Mouse (Mus musculus) heart, postnatal 36 days (tissue): ENCODE measurements around the gene Aagab. TPM values are rescaled to one million over a fixed set of nuclear protein-coding genes. Genes with fewer than 3 reads are reported as not detected.

Experiments used
- DNase-seq, 2 experiments: peaks; one replicate each; pipeline ENCODE4 v3.0.0; 2021 to 2022
- intact Hi-C: fragments of 180-260 bp; cut with DNase I; formaldehyde crosslinking; loops from one replicate; pipeline ENCODE4 v1.15.1; 2025
- total RNA-seq, 2 experiments: library from RNA; stranded (reverse); gene quantifications; 2 replicates each; pipeline ENCODE4 v1.2.3; 2021

Aagab gene
- total RNA-seq, 2 experiments from 2014 or later, result 16.8 to 17.7 TPM

DNA sequence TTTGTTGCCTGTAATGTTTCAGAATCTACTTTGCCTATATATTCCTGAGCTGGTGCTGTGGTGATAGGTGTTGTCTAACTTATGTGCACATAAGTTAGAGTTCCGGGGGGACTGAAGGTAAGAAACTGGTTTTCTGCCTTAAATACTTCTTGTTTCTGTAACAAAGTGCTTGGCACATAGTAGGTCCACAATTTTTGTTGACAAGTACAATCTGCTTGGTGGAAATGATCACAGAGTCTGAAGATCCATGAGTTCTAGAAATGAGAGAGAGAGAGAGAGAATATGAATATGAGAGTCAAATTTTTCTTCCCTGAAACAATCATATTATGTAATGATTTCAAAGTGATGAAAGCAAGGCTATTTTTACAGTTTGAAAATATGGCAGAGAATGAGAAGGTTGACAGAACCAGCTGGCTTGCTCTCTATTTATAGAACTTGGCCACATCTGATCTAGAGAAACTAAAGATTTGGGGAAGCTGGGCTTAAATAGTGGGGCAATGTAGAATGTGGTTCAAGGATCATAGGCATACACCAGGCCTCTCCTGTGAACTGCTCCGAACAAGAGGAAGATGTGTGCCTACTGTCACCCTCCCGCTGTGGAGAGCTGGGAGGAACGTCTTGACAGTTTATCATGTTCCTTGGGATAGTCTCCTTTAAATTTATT, 39.7 kb downstream of the Aagab start:
- intact Hi-C loops, result no loop called here
- no peak for DNase-seq

DNA sequence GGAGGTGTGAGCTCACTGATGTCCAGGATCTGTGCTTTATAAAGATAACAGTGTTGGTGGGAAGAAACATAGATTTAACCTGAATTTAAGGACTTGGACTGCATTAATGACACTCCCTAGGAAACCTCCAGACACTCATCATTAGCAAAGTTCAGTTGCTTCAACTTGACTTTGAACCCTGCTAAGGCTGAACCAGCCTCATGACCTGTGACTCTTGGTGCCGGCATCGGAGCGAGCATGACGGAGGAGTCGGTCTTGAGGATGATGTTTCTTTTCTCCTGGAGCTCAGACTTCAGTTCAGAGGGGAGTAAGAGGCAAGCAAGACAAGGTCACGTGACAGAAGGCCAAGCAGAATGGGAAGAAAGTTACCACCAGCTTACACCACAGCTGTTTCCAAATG, 41.6 kb downstream of the Aagab start:
- intact Hi-C loops, result no loop called here
- no peak for DNase-seq

DNA sequence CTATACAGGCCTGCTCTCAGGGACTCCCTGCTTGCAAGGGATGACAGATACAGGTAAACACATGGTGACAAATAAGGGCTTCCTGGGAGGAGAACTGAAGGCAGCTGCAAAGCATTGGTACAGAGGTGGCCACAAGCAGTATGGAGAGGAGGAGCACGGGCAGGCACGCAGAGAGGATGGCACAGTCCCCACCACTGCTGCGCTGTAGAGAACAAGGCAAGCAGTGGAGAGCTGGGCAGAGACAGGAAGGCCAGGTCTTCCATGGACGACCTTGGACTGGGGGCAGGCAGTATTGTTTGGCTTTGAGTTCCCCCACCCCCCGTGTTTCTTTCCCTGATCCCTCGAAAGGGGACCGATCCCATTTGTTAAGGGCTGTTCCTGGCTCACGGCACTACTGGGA, 42.6 kb downstream of the Aagab start:
- intact Hi-C loops, result no loop called here
- no peak for DNase-seq

DNA sequence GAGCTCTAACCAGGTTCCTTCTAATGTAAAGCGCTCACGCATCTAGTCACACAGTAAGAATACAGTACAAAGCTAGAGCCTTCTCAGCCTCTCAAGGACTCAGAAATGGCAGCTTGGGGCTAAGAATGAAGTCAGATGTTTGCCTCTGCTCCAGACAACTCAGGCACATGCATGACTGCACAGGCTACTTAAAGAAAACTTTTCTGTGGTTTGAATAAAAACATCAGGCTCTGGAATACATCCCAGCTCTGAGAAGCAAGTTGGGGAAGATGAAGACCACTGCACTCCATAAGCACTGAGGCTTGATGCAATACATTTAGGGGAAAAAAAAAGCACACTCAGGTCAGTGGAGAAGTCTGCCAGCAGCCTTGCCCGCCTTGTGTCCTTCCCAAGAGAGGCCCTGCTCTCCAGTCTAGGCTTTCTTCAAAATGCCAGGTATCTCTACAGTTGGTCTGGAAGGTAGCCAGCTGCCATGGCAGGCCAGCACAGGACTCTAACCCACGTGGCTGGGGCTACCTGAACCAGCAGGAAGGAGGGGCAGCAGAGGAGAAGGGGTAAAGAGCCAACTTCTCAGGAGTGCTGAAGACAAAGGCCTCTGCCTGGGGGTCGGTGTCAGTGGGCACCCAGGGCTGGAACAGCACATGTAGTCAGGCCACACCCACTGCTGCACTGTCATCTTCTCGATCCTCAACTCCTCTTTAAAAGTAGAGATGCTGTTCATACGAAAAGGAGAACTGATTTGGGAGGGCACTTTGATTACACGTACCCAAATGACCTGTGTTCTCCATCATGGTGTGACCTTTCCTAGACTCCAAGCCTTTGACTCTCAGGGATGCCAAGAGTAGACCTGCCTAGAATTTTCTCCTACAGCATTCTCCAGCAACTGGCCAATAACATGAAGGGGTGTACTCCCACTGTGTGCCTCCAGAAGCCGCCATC, 45.4 kb downstream of the Aagab start:
- intact Hi-C loops, result no loop called here
- no peak for DNase-seq

DNA sequence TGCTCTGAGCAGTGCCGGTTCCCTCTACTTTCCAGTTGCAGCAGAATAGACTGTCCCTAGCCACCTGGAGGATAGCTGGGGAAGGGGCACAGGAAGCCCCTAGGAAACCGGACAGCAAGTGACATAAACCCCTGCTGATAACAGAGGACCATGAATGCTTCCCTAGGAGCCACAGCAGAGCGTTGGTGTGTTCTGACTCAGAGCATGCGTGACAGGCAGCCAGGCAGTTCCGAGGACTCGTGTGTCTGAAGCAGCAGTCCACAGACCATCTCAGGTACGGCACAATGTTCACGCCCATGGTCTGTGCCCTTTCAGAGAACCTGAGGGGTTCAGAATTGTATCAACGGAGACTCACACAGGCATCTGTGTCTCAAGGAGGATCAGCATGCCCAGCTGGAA, 46.1 kb downstream of the Aagab start:
- intact Hi-C loops, result no loop called here
- DNase-seq, result no peak

DNA sequence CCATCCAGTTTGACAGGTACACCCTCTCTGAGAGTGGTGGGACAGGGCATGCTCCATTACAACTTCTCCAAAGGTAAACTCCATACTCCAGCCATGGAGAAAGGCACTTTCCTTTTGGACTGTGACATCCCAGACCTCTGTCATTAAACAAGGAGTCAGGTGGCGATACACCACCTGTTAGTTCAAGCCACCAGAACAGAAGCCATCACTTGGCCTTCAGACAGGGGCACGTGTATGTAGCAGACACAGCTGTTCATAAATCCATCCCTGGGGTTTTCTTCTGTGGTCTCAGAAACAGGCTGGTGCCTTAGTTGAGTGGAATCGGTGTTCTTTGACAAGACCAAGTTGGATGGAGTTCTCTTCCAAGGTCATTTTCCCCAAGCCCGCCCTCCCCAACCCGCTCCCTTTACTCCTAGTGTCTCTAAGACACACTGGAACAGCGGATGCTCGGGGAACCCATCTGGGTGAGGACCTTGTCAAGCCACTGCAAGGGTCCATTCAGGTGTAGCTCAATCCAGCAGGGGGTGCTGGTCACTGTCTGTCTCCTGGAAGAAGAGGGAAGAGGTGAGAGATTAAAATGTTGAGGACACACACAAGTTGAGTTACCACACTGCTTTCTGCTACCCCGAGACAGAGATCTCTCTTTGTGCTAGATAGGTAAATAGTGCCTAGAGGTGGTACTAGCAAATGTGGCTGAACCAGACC, 47.5 kb downstream of the Aagab start:
- intact Hi-C loops, result loop anchor here (1.0 to 5.0 kb wide), 3 partner anchors 57 to 194 kb away; partner anchors contain the start of gene Smad3
- DNase-seq, result no peak

DNA sequence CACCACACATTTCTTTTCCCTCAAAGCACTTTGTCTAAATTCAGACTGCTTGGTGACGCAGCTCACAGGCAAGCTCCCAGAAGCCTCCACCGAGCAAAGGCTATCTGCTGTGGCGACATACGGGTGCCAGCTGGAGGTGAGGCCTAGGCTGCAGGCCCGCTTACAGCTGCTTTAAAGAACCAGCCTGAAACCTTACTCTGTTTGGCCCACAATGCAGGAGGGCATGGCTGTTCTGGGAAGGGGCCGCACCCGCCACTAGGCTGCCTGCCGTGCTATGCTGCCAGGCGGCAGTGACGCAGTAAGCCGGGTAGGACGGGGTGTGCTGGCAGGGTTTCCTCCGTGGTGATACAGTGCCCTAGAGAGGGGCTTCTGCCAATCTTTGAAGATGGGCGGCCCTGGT, 48.4 kb downstream of the Aagab start:
- peak; percentile 61 to 63 for DNase-seq
- intact Hi-C loops, result loop anchor here (1.0 to 5.0 kb wide), 3 partner anchors 56 to 193 kb away; partner anchors contain the start of gene Smad3

DNA sequence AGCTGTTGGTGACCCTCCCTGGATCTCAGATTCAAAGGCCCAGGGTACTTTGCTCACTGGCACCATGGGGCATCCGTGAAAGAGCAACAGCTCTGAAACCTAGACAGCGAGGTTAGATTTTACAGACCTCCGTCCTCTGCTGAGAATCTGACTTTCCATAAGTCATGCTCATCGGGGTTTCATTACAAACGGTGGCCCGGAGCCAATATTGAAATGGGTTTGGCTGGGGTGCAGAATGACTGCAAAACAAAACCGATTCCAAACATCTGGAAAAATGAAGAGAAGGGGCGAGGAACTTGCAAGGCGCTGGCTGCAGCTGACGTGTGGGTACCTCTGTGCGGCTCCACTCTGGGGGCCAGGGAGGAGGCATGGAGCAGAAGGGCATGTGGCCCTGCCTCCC, 49.1 kb downstream of the Aagab start:
- DNase-seq, result no peak
- intact Hi-C loops, result loop anchor here (2.0 to 5.0 kb wide), 2 partner anchors 56 to 105 kb away; partner anchors contain the start of gene Smad3

DNA sequence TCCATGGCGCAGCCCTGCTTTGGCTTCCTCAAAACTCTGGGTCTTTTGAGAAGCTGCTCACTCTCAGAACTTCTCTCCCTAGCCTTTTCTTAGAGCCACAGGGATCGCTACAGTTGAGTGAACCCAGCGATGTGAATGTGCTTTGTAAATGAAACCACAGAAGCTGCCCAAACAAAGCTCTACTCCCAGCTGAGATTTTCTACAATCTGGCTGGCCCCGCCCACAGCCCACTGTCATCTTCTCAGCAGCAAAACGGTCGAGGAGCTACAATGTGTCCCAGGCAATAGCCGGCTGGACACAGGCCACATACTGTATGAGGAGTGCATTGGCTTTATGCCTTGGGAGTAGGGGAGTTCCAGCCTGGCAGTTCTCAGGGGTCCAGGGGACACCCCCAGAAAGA, 51.2 kb downstream of the Aagab start:
- intact Hi-C loops, result loop anchor here (5.0 kb wide), 1 partner anchor 54 kb away; no protein-coding TSS in a partner anchor
- no peak for DNase-seq

DNA sequence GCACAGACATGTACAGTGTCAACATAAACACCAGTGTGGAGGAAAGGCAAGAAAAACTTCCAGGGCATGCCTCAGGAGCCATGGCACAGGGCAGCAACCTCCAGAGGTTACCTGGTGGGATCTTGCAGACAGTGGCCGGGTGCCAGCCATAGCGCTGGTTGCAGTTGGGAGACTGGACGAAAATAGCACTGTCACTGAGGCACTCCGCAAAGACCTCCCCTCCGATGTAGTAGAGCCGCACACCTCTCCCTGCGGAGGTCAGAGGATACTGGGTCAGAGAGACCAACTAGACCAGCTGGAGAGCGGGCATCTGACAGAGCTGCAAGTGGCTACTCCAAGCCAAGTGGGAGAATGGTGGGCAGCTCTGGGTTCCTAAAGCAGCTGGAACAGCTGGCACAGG, 52.1 kb downstream of the Aagab start:
- intact Hi-C loops, result loop anchor here (5.0 kb wide), 1 partner anchor 53 kb away; no protein-coding TSS in a partner anchor

DNA sequence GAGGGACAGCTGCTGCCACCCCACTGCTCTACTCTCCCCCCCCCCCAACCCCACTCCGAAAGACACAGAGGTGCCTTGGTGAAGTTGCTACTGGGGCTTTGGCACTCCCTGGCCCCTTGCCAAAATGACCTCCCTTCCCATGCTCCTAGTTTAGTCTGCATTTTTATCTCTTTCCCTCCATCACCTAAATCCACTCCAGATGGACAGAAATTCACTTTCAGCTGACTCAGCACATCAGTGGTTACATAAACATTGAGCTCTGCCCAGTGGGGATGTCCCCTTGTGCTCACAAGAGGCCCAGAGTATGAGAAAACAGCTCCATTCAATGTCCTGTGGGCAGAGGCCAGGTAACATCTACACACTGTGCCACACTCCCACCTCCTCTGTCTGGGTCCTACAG, 52.6 kb downstream of the Aagab start:
- DNase-seq, result no peak
- intact Hi-C loops, result no loop called here

More for the DNA sequence above, 52.1 kb downstream of the Aagab start:
- no peak for DNase-seq

DNA sequence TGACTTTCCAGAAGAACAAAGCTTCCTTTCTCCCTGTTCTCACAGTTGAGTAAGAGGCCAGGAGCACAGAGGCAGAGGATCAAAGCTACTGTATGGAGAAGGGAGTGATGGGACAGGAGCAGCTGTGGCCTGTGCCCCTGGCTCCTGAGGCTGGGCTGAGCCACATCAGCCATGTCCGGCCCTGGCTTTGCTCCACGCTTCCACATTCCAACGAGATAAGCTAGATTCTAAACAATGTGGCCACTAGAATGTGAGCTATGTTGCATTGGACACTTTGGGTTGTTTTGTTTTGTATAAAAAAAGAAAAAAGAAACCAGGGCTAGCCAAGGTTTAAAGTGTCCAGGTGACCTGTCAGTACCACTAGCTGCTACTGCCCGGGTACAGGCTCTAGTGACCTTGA, 54.7 kb downstream of the Aagab start:
- no peak for DNase-seq
- intact Hi-C loops, result no loop called here

DNA sequence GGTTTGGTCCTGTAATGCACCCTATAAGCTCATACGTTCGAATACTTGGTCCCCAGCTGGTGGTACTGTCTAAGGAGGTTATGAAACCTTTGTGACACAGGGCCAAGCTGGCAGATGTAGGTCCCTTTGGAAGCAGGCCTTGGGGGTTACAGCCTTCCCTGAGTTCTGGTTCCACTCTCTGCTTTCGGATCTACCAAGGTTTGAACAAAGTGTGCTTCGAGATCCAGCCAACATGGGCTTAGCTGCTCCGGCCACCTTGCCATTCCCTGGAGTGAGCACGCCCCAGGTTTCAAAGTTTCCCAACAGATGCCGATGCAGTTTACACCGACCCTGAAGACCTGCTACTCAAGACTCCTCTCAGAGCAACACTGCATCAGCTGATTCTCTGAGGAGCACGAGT, 56.0 kb downstream of the Aagab start:
- no peak for DNase-seq
- intact Hi-C loops, result no loop called here

DNA sequence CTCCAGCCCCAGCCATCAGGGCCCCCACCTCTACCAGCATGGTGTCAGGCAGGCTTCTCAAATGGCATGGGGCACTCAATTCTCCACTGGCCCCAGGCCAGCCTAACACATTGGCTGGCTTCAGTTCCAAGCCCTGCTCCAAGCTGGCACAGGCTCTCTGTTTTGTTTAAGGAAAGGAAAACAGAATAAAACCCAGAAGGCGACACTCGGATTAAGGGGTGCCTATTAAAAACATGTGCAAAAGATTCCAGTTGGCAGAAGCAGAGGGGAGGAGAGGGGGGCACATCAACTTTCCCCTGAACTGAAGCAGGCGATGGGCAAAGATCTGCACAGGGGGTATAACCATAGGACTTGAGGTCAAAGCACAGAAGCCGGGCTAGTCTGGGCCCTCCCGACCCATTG, 56.5 kb downstream of the Aagab start:
- intact Hi-C loops, result no loop called here
- peak in 1 of 2 experiments; percentile 49 for DNase-seq

DNA sequence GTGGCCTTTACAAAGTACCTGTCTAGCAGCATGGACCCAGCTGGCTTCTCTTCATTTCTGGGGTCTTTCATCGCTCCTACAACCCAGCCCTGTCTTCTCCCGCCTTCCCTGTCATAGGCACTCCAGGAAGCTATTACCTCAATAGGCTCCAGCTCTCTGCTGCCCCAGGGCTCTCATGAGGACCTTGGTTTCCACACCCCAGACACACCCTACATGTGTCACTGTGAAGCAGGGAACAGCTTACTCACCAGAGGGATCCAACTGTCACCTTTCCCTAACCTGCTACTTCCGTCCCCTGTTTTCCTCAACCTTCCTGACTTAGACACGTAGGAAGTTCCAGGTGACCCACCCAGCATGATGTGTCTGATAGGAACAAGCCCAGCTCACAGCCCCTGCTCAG, 57.6 kb downstream of the Aagab start:
- intact Hi-C loops, result no loop called here
- no peak for DNase-seq

DNA sequence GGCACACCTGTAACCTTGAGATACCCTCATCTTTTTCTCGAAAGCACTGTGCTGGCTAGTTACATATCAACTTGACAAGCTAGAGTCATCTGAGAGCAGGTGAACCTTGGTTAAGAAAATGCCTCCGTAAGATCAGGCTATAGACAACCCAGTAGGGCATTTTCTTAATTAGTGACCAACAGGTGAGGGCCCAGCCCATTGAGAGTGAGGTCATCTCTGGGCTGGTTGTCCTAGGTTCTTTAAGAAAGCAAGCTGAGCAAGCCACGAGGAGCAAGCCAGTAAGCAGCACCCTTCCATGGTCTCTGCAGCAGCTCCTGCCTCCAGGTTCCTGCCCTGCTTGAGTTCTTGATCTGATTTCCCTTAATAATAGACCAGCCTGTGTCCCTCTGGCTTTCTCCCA, 58.2 kb downstream of the Aagab start:
- intact Hi-C loops, result no loop called here
- no peak for DNase-seq

DNA sequence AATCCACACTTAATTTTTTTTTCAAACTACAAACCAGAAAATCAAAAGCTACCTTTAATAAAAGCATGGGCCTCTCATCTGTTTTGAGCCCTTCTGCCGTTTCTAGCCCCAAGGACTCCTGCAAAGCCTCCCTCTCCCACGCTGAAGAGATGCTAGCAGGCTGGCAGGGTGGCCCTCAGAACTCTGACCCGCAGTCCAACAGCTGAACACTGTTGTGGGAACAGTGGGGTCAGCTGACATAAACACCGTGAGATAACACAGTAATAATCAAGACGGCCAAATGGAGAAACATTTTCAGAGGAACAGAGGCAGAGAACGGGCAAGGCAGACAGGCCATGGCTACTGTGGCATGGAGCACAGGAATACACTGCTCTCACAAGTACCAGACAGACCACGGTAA, 60.3 kb downstream of the Aagab start:
- DNase-seq, result no peak
- intact Hi-C loops, result no loop called here

DNA sequence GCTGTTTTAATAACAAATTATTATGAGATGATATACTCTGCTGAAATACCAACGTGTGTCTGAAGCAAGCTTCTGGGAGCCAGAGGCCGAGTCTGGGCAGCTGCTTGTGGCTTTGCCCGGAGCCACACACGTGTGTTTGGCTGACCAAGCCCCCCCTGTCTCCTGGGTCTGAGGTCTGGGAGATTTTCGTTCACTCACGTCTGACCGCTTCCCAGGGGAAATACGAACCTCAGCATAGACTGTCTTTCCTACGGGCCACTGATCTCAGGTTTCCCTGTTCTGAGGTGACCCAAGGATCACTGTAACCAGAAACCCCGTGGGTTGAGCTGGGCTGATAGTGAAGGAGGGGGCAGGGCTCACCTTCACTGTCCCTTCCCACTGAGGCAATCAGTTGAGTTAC, 60.8 kb downstream of the Aagab start:
- DNase-seq, result no peak
- intact Hi-C loops, result no loop called here

DNA sequence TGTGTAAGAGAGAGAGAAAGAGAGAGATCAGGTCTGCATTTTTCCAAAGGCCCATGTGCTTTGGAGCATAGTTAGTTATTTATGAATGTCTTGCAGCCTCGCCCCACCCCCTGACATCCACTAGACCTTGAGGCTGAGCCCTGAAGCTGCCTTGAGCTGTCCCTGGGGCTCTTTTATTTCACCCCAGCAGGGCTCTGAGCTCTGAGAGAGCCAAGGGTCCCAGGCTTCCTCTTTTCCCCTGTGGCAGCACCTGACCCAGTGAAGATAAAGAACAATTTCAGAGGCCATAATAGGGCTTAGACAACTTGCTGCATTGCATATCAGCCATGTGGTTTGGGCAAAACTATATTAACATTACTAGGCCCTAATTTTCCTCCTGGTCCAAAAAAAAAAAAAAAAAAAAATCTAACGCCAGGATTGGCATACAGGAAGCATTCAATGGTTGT, 61.9 kb downstream of the Aagab start:
- intact Hi-C loops, result no loop called here
- DNase-seq, result no peak

DNA sequence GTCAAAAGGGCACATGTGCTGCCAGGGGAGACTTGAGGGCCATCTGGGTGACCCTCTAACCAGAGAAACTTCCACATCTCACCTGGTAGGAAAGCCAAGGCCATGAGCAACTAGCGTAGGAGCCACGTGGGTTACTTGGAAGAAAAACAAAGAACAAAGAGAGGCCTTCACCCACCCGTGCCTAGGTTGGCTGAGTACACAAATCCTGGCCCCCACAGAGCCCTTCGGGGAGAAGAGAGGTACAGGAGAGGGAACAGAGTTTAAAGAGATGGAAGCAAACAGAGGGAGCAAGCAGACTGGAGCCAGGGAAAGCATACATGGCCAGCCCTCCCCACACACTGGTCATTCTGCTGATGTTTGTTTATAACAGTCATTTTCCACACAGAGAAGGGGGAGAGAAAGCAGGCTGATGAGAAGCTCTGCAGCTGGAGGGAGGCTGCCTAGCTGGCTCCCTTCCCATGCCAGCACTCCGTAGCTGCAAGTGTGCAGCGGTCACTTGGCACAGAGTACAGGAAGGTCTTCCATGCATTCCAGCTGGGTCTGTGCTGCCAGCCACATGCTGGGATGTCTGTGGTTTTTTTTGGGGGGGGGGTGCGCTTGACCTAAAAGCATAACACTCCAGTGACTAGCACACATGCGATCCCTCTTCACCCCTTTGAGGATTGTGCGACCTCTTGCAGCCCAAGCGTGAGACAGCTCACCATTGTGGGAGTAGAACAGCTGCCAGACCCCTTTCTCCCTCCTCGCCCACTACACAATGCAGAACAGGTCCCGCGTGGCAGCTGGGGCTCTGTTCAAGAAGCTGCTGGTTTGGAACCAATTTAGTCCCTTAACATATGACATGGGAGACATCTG, 62.6 kb downstream of the Aagab start:
- intact Hi-C loops, result loop anchor here (5.0 kb wide), 1 partner anchor 92 kb away; the partner anchor contains the start of gene Smad3
- DNase-seq, result no peak
